Mouse (Mus musculus) stomach, embryonic 16.5 days (tissue): Measurements from ENCODE around the gene Gm45837. TPM values are rescaled to one million over a fixed set of nuclear protein-coding genes. Genes with fewer than 3 reads are reported as not detected.
A peak's percentile ranks its signal among the peaks of the same experiment; 100 is the strongest.

Experiments
- ATAC-seq: fragments of 200-750 bp; cut with Nextera tagmentation; 2 replicates; pipeline ENCODE4 v1.8.0; 2017; ENCODE audit warnings: moderate number of reproducible peaks, moderate TSS enrichment; ENCODE audit not compliant: insufficient read depth, low FRiP score
- H3K27ac ChIP-seq: fragments of 300-500 bp; sonication (generic); 2 replicates; pipeline ENCODE4 v1.5.1; 2014; ENCODE audit warnings: low read length
- H3K27me3 ChIP-seq: fragments of 300-500 bp; sonication (generic); 2 replicates; pipeline ENCODE4 v1.6.1; 2014; ENCODE audit warnings: low read length, control low read depth, mixed read lengths; ENCODE audit not compliant: control insufficient read depth, insufficient read depth
- H3K36me3 ChIP-seq: fragments of 300-500 bp; sonication (generic); 2 replicates; pipeline ENCODE4 v1.6.1; 2014; ENCODE audit warnings: low read length; ENCODE audit not compliant: control insufficient read depth, insufficient read depth
- H3K4me1 ChIP-seq: fragments of 300-500 bp; sonication (generic); 2 replicates; pipeline ENCODE4 v1.6.1; 2014; ENCODE audit warnings: low read length, control low read depth, mixed read lengths; ENCODE audit not compliant: control insufficient read depth, insufficient read depth
- H3K4me2 ChIP-seq: fragments of 300-500 bp; sonication (generic); 2 replicates; pipeline ENCODE4 v1.6.1; 2014; ENCODE audit warnings: low read depth, low read length, mixed read lengths
- H3K4me3 ChIP-seq: fragments of 300-500 bp; sonication (generic); replicated peaks from 2 replicates; pipeline ENCODE4 v1.5.1; 2014; ENCODE audit warnings: mild to moderate bottlenecking, low read length
- H3K9ac ChIP-seq: fragments of 300-500 bp; sonication (generic); 2 replicates; pipeline ENCODE4 v1.6.1; 2014; ENCODE audit warnings: low read length
- H3K9me3 ChIP-seq: fragments of 300-500 bp; sonication (generic); replicated peaks from 2 replicates; pipeline ENCODE4 v1.6.1; 2016; ENCODE audit warnings: low read length, control low read depth; ENCODE audit not compliant: control insufficient read depth
- WGBS: fragments of 180-500 bp; shearing (Covaris S2); extraction: QIAGEN DNeasy Blood & Tissue Kit; methylation state at CpG from one replicate; pipeline ENCODE4 v1.1.7; 2014; 5-methylcytosine and 5-hydroxymethylcytosine counted together
- polyA plus RNA-seq: library from polyadenylated mRNA; unstranded; fragments of >200 nt; fragmentation: Nextera tagmentation; extraction: Ambion mirVana; gene quantifications from 2 replicates; pipeline ENCODE4 v1.2.1, GENCODE M21; 2015

Gm45837 gene
- polyA plus RNA-seq, 1 experiment from 2014 or later, result 5.4 TPM

GRCm38 (mm10) chr7:101443093-101443492 lies 32.4 kb downstream of the Gm45837 start:
- no peaks in the 10 kb centered on the region for H3K9me3 ChIP-seq
- no peak overlapping the region for H3K27ac ChIP-seq
- H3K4me1 ChIP-seq, result no peaks in the 10 kb centered on the region
- no peaks in the 10 kb centered on the region for H3K36me3 ChIP-seq
- H3K4me3 ChIP-seq, result no peak overlapping the region
- ATAC-seq, result no peak
- H3K4me2 ChIP-seq, result no peak overlapping the region
- no peak overlapping the region for H3K9ac ChIP-seq
- no peaks in the 10 kb centered on the region for H3K27me3 ChIP-seq
- WGBS, result 64% methylated on average over 10 of the region's 10 CpGs

- Histone ChIP-seq H3K9me3 (no peaks in the 10 kb centered on the region), H3K27me3 (no peaks in the 10 kb centered on the region), H3K36me3 (no peaks in the 10 kb centered on the region), H3K4me3 (no peak overlapping the region), H3K4me2 (no peak overlapping the region), H3K4me1 (no peaks in the 10 kb centered on the region), H3K27ac (no peak overlapping the region), H3K9ac (no peak overlapping the region)
- 71% methylated on average over 4 of the region's 4 CpGs for WGBS
- no peak for ATAC-seq
Measured at GRCm38 (mm10) chr7:101444211-101444610, 33.5 kb downstream of the Gm45837 start.

GRCm38 (mm10) chr7:101449855-101450254 lies 39.2 kb downstream of the Gm45837 start:
- Histone ChIP-seq H3K36me3 (no peaks in the 10 kb centered on the region), H3K4me3 (no peak overlapping the region), H3K27me3 (peaks cover 12% of the 10 kb centered on the region), H3K4me1 (peaks cover 4% of the 10 kb centered on the region; the same call in 1 of the 2 replicates), H3K4me2 (no peak overlapping the region), H3K9ac (no peak overlapping the region), H3K9me3 (no peaks in the 10 kb centered on the region), H3K27ac (no peak overlapping the region)
- no peak for ATAC-seq
- 29% methylated on average over 3 of the region's 3 CpGs for WGBS

- H3K36me3 ChIP-seq, result no peaks in the 10 kb centered on the region
- WGBS, result under 1% methylated on average over 50 of the region's 68 CpGs
- no peak overlapping the region for H3K27ac ChIP-seq
- peaks cover 4% of the 10 kb centered on the region; the same call in 1 of the 2 replicates for H3K4me1 ChIP-seq
- H3K27me3 ChIP-seq, result peaks cover 12% of the 10 kb centered on the region
- H3K9me3 ChIP-seq, result no peaks in the 10 kb centered on the region
- peak overlapping the region; percentile 95 for H3K4me2 ChIP-seq
- H3K9ac ChIP-seq, result peak overlapping the region; percentile 62
- H3K4me3 ChIP-seq, result peak overlapping the region; percentile 64
- ATAC-seq, result peak; percentile 88
Measured at GRCm38 (mm10) chr7:101450422-101451401, 40.0 kb downstream of the Gm45837 start.

- no peaks in the 10 kb centered on the region for H3K9me3 ChIP-seq
- peak overlapping the region; percentile 25; the same call in 1 of the 2 replicates for H3K4me2 ChIP-seq
- peak overlapping the region; percentile 64 for H3K4me3 ChIP-seq
- no peak for ATAC-seq
- H3K9ac ChIP-seq, result no peak overlapping the region
- no peaks in the 10 kb centered on the region for H3K36me3 ChIP-seq
- peaks cover 12% of the 10 kb centered on the region for H3K27me3 ChIP-seq
- 86% methylated on average over 3 of the region's 3 CpGs for WGBS
- peaks cover 4% of the 10 kb centered on the region; the same call in 1 of the 2 replicates for H3K4me1 ChIP-seq
- no peak overlapping the region for H3K27ac ChIP-seq
Measured at GRCm38 (mm10) chr7:101452669-101453068, 42.0 kb downstream of the Gm45837 start.

GRCm38 (mm10) chr7:101453296-101453695 lies 42.6 kb downstream of the Gm45837 start:
- H3K4me1 ChIP-seq, result peaks cover 4% of the 10 kb centered on the region; the same call in 1 of the 2 replicates
- ATAC-seq, result no peak
- peaks cover 12% of the 10 kb centered on the region for H3K27me3 ChIP-seq
- WGBS, result 78% methylated on average over 3 of the region's 3 CpGs
- no peaks in the 10 kb centered on the region for H3K9me3 ChIP-seq
- H3K4me2 ChIP-seq, result no peak overlapping the region
- no peak overlapping the region for H3K27ac ChIP-seq
- peak overlapping the region; percentile 5; the same call in 1 of the 2 replicates for H3K4me3 ChIP-seq
- no peaks in the 10 kb centered on the region for H3K36me3 ChIP-seq
- no peak overlapping the region for H3K9ac ChIP-seq

- H3K9ac ChIP-seq, result no peak overlapping the region
- H3K9me3 ChIP-seq, result no peaks in the 10 kb centered on the region
- no peak overlapping the region for H3K4me3 ChIP-seq
- ATAC-seq, result no peak
- H3K4me2 ChIP-seq, result no peak overlapping the region
- 34% methylated on average over 8 of the region's 8 CpGs for WGBS
- no peaks in the 10 kb centered on the region for H3K36me3 ChIP-seq
- H3K27me3 ChIP-seq, result peaks cover 12% of the 10 kb centered on the region
- no peak overlapping the region for H3K27ac ChIP-seq
- peaks cover 4% of the 10 kb centered on the region; the same call in 1 of the 2 replicates for H3K4me1 ChIP-seq
Measured at GRCm38 (mm10) chr7:101453725-101454124, 43.0 kb downstream of the Gm45837 start.

GRCm38 (mm10) chr7:101454479-101454878 lies 43.8 kb downstream of the Gm45837 start:
- H3K4me3 ChIP-seq, result no peak overlapping the region
- no peaks in the 10 kb centered on the region for H3K9me3 ChIP-seq
- no peak overlapping the region for H3K4me2 ChIP-seq
- ATAC-seq, result no peak
- H3K36me3 ChIP-seq, result no peaks in the 10 kb centered on the region
- no peak overlapping the region for H3K27ac ChIP-seq
- 83% methylated on average over 9 of the region's 9 CpGs for WGBS
- H3K27me3 ChIP-seq, result peaks cover 12% of the 10 kb centered on the region
- peaks cover 4% of the 10 kb centered on the region; the same call in 1 of the 2 replicates for H3K4me1 ChIP-seq
- H3K9ac ChIP-seq, result no peak overlapping the region

GRCm38 (mm10) chr7:101455141-101455540 lies 44.5 kb downstream of the Gm45837 start:
- no peak overlapping the region for H3K4me3 ChIP-seq
- no peak for ATAC-seq
- no peak overlapping the region for H3K27ac ChIP-seq
- H3K4me1 ChIP-seq, result peaks cover 4% of the 10 kb centered on the region; the same call in 1 of the 2 replicates
- H3K9me3 ChIP-seq, result no peaks in the 10 kb centered on the region
- no peak overlapping the region for H3K4me2 ChIP-seq
- no peaks in the 10 kb centered on the region for H3K36me3 ChIP-seq
- H3K27me3 ChIP-seq, result peaks cover 12% of the 10 kb centered on the region
- no peak overlapping the region for H3K9ac ChIP-seq
- 75% methylated on average over 6 of the region's 6 CpGs for WGBS
